Mouse (Mus musculus): ENCODE data around the gene 4932438H23Rik.

GRCm38 (mm10) chr16:91139481-91139880, 44.6 kb upstream of the 4932438H23Rik start:
- TF ChIP-seq POLR2A (IDR thresholded peaks at IDR 0.05; ENCODE audit: low read depth, low read length) (no peak), CTCF (IDR thresholded peaks at IDR 0.05; ENCODE audit: extremely low read depth, insufficient read length, insufficient replicate concordance, low read depth, low read length) (no peak)
